Mouse (Mus musculus): ENCODE data around the gene Gm4981. TPM values are rescaled to one million over a fixed set of nuclear protein-coding genes. Genes with fewer than 3 reads are reported as not detected.

The Gm4981 gene
- total and polyA plus RNA-seq, 3 experiments: not detected

DNA sequence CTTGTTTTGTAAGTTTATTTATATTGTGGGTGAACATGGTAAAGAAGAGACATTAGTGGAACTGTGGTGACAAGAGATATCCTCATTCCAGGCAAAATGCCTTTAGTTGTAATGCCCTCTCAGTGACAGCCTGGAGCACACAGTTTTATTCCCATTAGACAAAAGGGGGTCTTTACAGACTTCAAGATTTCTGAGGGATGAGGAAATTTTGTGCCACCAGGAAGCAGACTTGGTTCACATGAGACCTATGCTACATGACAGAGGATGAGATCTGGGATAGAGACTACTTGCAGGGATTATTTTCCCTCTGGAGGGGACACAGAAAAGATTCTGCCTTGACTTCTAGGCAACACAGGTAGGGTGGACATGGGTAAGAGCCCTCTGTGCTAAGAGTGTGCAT lies 22.0 kb downstream of the Gm4981 start:
- TF ChIP-seq MYB (IDR thresholded peaks at IDR 0.05; ENCODE audit: low read depth, low read length): no peak
- no peak for TF ChIP-seq MYC (IDR thresholded peaks at IDR 0.05; ENCODE audit: low read depth, low read length)
- TF ChIP-seq ETS1 (IDR thresholded peaks at IDR 0.05; ENCODE audit: low read depth, low read length): no peak
- no peak for TF ChIP-seq EP300 (IDR thresholded peaks at IDR 0.05; ENCODE audit: low read depth in 1 of 2, low read length in 2 of 2)
- no peak for TF ChIP-seq SMC3 (IDR thresholded peaks at IDR 0.05; ENCODE audit: low read depth, low read length)
- TF ChIP-seq MAFK (IDR thresholded peaks at IDR 0.05; ENCODE audit: borderline replicate concordance, low read depth, low read length): no peak
- no peak for TF ChIP-seq CHD1 (IDR thresholded peaks at IDR 0.05; ENCODE audit: low read depth, low read length)
- no peak overlapping the region for H3K27ac ChIP-seq (ENCODE audit: control insufficient read depth, low read depth, low read length)
- H3K36me3 ChIP-seq (ENCODE audit: control insufficient read depth in 1 of 2, insufficient read depth in 2 of 2, low read length in 2 of 2): no peaks in the 10 kb centered on the region
- no peaks in the 10 kb centered on the region for H3K27me3 ChIP-seq (ENCODE audit: control insufficient read depth in 1 of 2, insufficient read depth in 2 of 2, low read length in 2 of 2)
- H3K4me1 ChIP-seq (ENCODE audit: control insufficient read depth in 1 of 2, insufficient read depth in 2 of 2, low read length in 2 of 2): no peaks in the 10 kb centered on the region
- DNase-seq (ENCODE audit: low read depth, low spot score): no peak
- H3K9ac ChIP-seq (ENCODE audit: control insufficient read depth, low read depth, low read length, poor library complexity, severe bottlenecking): no peak overlapping the region
- H3K4me3 ChIP-seq (ENCODE audit: control insufficient read depth in 1 of 2, insufficient read depth in 1 of 2, low read depth in 2 of 2, low read length in 2 of 2): no peak overlapping the region
- H3K79me2 ChIP-seq (ENCODE audit: control insufficient read depth, insufficient read depth, low read length, poor library complexity): no peaks in the 10 kb centered on the region
- no peaks in the 10 kb centered on the region for H3K9me3 ChIP-seq (replicated peaks; ENCODE audit: insufficient read depth, low read length)

DNA sequence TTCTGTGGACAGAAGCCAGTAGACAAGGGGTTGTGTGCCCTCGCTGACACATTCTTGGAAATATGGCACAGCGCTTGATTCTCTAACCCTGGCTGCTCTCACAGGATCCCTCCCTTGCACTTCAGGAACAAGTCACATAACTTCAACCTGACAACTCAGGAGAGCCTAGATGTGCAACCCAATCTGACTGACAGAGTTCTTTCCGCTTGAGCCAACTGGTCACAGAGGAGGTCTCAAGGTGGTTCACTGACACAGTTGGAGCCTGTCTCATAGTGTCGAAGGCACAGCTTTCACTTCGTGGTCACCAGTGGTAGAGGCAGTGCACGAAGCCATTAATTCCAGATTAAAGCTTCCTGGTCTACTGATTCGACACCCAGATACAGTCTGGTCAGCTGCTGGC lies 24.3 kb downstream of the Gm4981 start:
- H3K27ac ChIP-seq (ENCODE audit: control insufficient read depth, low read depth, low read length): no peak overlapping the region
- H3K4me1 ChIP-seq (ENCODE audit: control insufficient read depth in 1 of 2, insufficient read depth in 2 of 2, low read length in 2 of 2): no peaks in the 10 kb centered on the region
- no peak for TF ChIP-seq NELFE (IDR thresholded peaks at IDR 0.05; ENCODE audit: low read depth, low read length)
- TF ChIP-seq CHD1 (IDR thresholded peaks at IDR 0.05; ENCODE audit: low read depth, low read length): no peak
- no peak for TF ChIP-seq MXI1 (IDR thresholded peaks at IDR 0.05; ENCODE audit: low read depth, low read length)
- TF ChIP-seq TCF12 (IDR thresholded peaks at IDR 0.05; ENCODE audit: low read depth, low read length): no peak
- TF ChIP-seq BHLHE40 (IDR thresholded peaks at IDR 0.05; ENCODE audit: borderline replicate concordance, low read depth, low read length): no peak
- TF ChIP-seq MAX (IDR thresholded peaks at IDR 0.05; ENCODE audit: low read length): no peak
- no peak for TF ChIP-seq SIN3A (IDR thresholded peaks at IDR 0.05; ENCODE audit: low read length)
- DNase-seq (ENCODE audit: low read depth, low spot score): no peak
- H3K79me2 ChIP-seq (ENCODE audit: control insufficient read depth, insufficient read depth, low read length, poor library complexity): no peaks in the 10 kb centered on the region
- H3K27me3 ChIP-seq (ENCODE audit: control insufficient read depth in 1 of 2, insufficient read depth in 2 of 2, low read length in 2 of 2): no peaks in the 10 kb centered on the region
- H3K36me3 ChIP-seq (ENCODE audit: control insufficient read depth in 1 of 2, insufficient read depth in 2 of 2, low read length in 2 of 2): no peaks in the 10 kb centered on the region
- no peak overlapping the region for H3K9ac ChIP-seq (ENCODE audit: control insufficient read depth, low read depth, low read length, poor library complexity, severe bottlenecking)
- H3K9me3 ChIP-seq (replicated peaks; ENCODE audit: insufficient read depth, low read length): no peaks in the 10 kb centered on the region
- H3K4me3 ChIP-seq (ENCODE audit: control insufficient read depth in 1 of 2, insufficient read depth in 1 of 2, low read depth in 2 of 2, low read length in 2 of 2): no peak overlapping the region

DNA sequence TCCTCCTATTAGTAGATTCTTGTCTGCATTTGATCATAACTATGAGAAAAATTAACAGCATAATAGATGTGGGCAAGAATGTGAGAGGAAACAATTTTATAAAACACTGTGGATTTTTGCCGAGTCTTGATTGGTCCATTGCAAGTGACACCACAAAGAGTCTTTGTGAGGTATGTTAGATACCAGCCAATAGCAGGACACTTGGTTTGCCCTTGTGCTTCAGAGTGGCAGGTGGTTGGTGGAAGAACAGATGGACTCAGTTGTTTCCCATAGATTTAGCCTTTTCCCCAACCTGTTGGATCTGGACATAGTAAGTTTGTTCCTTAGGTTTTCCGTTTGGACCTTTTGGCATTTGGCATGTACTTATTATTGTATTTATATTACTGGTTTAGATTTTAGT lies 25.3 kb downstream of the Gm4981 start:
- H3K79me2 ChIP-seq (ENCODE audit: control insufficient read depth, insufficient read depth, low read length, poor library complexity): no peaks in the 10 kb centered on the region
- no peak for DNase-seq (ENCODE audit: low read depth, low spot score)
- no peaks in the 10 kb centered on the region for H3K27me3 ChIP-seq (ENCODE audit: control insufficient read depth in 1 of 2, insufficient read depth in 2 of 2, low read length in 2 of 2)
- H3K4me3 ChIP-seq (ENCODE audit: control insufficient read depth in 1 of 2, insufficient read depth in 1 of 2, low read depth in 2 of 2, low read length in 2 of 2): no peak overlapping the region
- no peak overlapping the region for H3K27ac ChIP-seq (ENCODE audit: control insufficient read depth, low read depth, low read length)
- no peaks in the 10 kb centered on the region for H3K4me1 ChIP-seq (ENCODE audit: control insufficient read depth in 1 of 2, insufficient read depth in 2 of 2, low read length in 2 of 2)
- TF ChIP-seq CTCF (IDR thresholded peaks at IDR 0.05 in 2 of 3, conservative IDR thresholded peaks at IDR 0.05 in 1 of 3; ENCODE audit: control insufficient read depth in 1 of 3, insufficient read depth in 1 of 3, low read depth in 2 of 3, low read length in 3 of 3, poor library complexity in 1 of 3, severe bottlenecking in 1 of 3): no peak
- TF ChIP-seq ZNF384 (IDR thresholded peaks at IDR 0.05; ENCODE audit: low read depth, low read length): no peak
- TF ChIP-seq MAZ (IDR thresholded peaks at IDR 0.05; ENCODE audit: low read depth, low read length): no peak
- TF ChIP-seq TAL1 (IDR thresholded peaks at IDR 0.05; ENCODE audit: low read length): no peak
- TF ChIP-seq GABPA (IDR thresholded peaks at IDR 0.05; ENCODE audit: low read depth, low read length): no peak
- TF ChIP-seq JUND (IDR thresholded peaks at IDR 0.05; ENCODE audit: low read depth, low read length): no peak
- no peak for TF ChIP-seq ELF1 (IDR thresholded peaks at IDR 0.05; ENCODE audit: low read depth, low read length)
- TF ChIP-seq SIN3A (IDR thresholded peaks at IDR 0.05; ENCODE audit: low read length): no peak
- no peaks in the 10 kb centered on the region for H3K9me3 ChIP-seq (replicated peaks; ENCODE audit: insufficient read depth, low read length)
- no peaks in the 10 kb centered on the region for H3K36me3 ChIP-seq (ENCODE audit: control insufficient read depth in 1 of 2, insufficient read depth in 2 of 2, low read length in 2 of 2)
- H3K9ac ChIP-seq (ENCODE audit: control insufficient read depth, low read depth, low read length, poor library complexity, severe bottlenecking): no peak overlapping the region
